Mouse (Mus musculus): Measurements from ENCODE around the gene Tagap. TPM values are rescaled to one million over a fixed set of nuclear protein-coding genes. Genes with fewer than 3 reads are reported as not detected.

The Tagap gene
- polyA plus RNA-seq, 1 experiment = 9.0 TPM

DNA sequence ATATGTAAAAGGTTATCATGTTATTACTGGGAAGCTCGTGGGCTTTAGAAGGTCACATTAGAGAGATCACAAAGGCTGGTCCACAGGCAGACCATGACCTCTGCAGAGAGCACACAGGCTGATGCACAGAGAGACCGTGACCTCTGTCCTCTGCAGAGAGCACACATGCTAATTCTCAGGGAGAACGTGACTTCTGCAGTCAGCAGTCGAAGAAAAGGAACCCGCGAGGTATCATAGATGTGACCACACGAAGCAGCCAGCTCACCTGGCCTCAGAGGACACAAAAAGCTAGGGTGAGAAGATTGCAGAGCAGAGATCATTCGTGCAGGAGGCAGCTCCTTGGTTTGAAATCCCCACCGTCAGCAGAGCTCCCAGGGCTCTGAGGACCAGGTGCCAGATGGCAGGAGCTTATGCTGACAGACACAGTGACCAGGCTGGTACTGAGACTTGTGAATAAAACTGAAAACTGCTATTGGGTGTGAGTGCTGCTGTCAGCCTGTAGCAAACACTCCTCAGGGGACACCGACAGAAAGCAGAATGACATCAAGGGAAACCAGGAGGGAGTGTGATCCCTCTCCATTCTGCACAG is 29.7 kb upstream of the Tagap start:
- H3K27ac ChIP-seq (ENCODE audit: control insufficient read depth, insufficient read depth, low read length) = no peak overlapping the region
- no peaks in the 10 kb centered on the region for H3K27me3 ChIP-seq (ENCODE audit: control insufficient read depth, insufficient read depth, low read length)
- no peak for DNase-seq
- H3K4me3 ChIP-seq (ENCODE audit: control insufficient read depth, insufficient read depth, low read length) = no peak overlapping the region
- no peak for TF ChIP-seq POLR2A (IDR thresholded peaks at IDR 0.05; ENCODE audit: control insufficient read depth, extremely low read depth, insufficient read depth, low read length, poor library complexity)
- TF ChIP-seq CTCF (IDR thresholded peaks at IDR 0.05; ENCODE audit: borderline replicate concordance, control insufficient read depth, extremely low read depth, insufficient read depth, low read length, poor library complexity) = no peak
- 68% methylated on average over 10 of the region's 10 CpGs for WGBS
- peaks cover 16% of the 10 kb centered on the region for H3K4me1 ChIP-seq (replicated peaks; ENCODE audit: control insufficient read depth, insufficient read depth, low read length)
- H3K36me3 ChIP-seq (ENCODE audit: control insufficient read depth, insufficient read depth, low read length) = no peaks in the 10 kb centered on the region

- peaks cover 18% of the 10 kb centered on the region for H3K4me1 ChIP-seq (replicated peaks; ENCODE audit: control insufficient read depth, insufficient read depth, low read length)
- 36% methylated on average over 11 of the region's 11 CpGs for WGBS
- no peaks in the 10 kb centered on the region for H3K36me3 ChIP-seq (ENCODE audit: control insufficient read depth, insufficient read depth, low read length)
- no peak overlapping the region for H3K27ac ChIP-seq (ENCODE audit: control insufficient read depth, insufficient read depth, low read length)
- peak overlapping the region; percentile 53 for H3K4me3 ChIP-seq (ENCODE audit: control insufficient read depth, insufficient read depth, low read length)
- no peaks in the 10 kb centered on the region for H3K27me3 ChIP-seq (ENCODE audit: control insufficient read depth, insufficient read depth, low read length)
- no peak for DNase-seq
- TF ChIP-seq POLR2A (IDR thresholded peaks at IDR 0.05; ENCODE audit: control insufficient read depth, extremely low read depth, insufficient read depth, low read length, poor library complexity) (no peak), CTCF (IDR thresholded peaks at IDR 0.05; ENCODE audit: borderline replicate concordance, control insufficient read depth, extremely low read depth, insufficient read depth, low read length, poor library complexity) (no peak)
Observed at GRCm38 (mm10) chr17:7897120-7897519, 28.7 kb upstream of the Tagap start.

- Histone ChIP-seq H3K4me3 (ENCODE audit: control insufficient read depth, insufficient read depth, low read length) (no peak overlapping the region), H3K27me3 (ENCODE audit: control insufficient read depth, insufficient read depth, low read length) (no peaks in the 10 kb centered on the region), H3K27ac (ENCODE audit: control insufficient read depth, insufficient read depth, low read length) (no peak overlapping the region), H3K4me1 (replicated peaks; ENCODE audit: control insufficient read depth, insufficient read depth, low read length) (peaks cover 20% of the 10 kb centered on the region), H3K36me3 (ENCODE audit: control insufficient read depth, insufficient read depth, low read length) (no peaks in the 10 kb centered on the region)
- DNase-seq = no peak
- 34% methylated on average over 4 of the region's 4 CpGs for WGBS
- TF ChIP-seq CTCF (IDR thresholded peaks at IDR 0.05; ENCODE audit: borderline replicate concordance, control insufficient read depth, extremely low read depth, insufficient read depth, low read length, poor library complexity) (no peak), POLR2A (IDR thresholded peaks at IDR 0.05; ENCODE audit: control insufficient read depth, extremely low read depth, insufficient read depth, low read length, poor library complexity) (no peak)
Observed at GRCm38 (mm10) chr17:7897756-7898155, 28.0 kb upstream of the Tagap start.

- Histone ChIP-seq H3K27me3 (ENCODE audit: control insufficient read depth, insufficient read depth, low read length) (no peaks in the 10 kb centered on the region), H3K4me1 (replicated peaks; ENCODE audit: control insufficient read depth, insufficient read depth, low read length) (peaks cover 20% of the 10 kb centered on the region), H3K27ac (ENCODE audit: control insufficient read depth, insufficient read depth, low read length) (no peak overlapping the region), H3K4me3 (ENCODE audit: control insufficient read depth, insufficient read depth, low read length) (no peak overlapping the region), H3K36me3 (ENCODE audit: control insufficient read depth, insufficient read depth, low read length) (no peaks in the 10 kb centered on the region)
- TF ChIP-seq CTCF (IDR thresholded peaks at IDR 0.05; ENCODE audit: borderline replicate concordance, control insufficient read depth, extremely low read depth, insufficient read depth, low read length, poor library complexity) (no peak), POLR2A (IDR thresholded peaks at IDR 0.05; ENCODE audit: control insufficient read depth, extremely low read depth, insufficient read depth, low read length, poor library complexity) (no peak)
- 91% methylated on average over 6 of the region's 6 CpGs for WGBS
- no peak for DNase-seq
Observed at GRCm38 (mm10) chr17:7899233-7899632, 26.6 kb upstream of the Tagap start.

- Histone ChIP-seq H3K4me3 (ENCODE audit: control insufficient read depth, insufficient read depth, low read length) (no peak overlapping the region), H3K27me3 (ENCODE audit: control insufficient read depth, insufficient read depth, low read length) (no peaks in the 10 kb centered on the region), H3K27ac (ENCODE audit: control insufficient read depth, insufficient read depth, low read length) (no peak overlapping the region), H3K4me1 (replicated peaks; ENCODE audit: control insufficient read depth, insufficient read depth, low read length) (peaks cover 20% of the 10 kb centered on the region), H3K36me3 (ENCODE audit: control insufficient read depth, insufficient read depth, low read length) (no peaks in the 10 kb centered on the region)
- WGBS = 97% methylated on average over 4 of the region's 4 CpGs
- DNase-seq = no peak
- no peak for TF ChIP-seq POLR2A (IDR thresholded peaks at IDR 0.05; ENCODE audit: control insufficient read depth, extremely low read depth, insufficient read depth, low read length, poor library complexity)
- no peak for TF ChIP-seq CTCF (IDR thresholded peaks at IDR 0.05; ENCODE audit: borderline replicate concordance, control insufficient read depth, extremely low read depth, insufficient read depth, low read length, poor library complexity)
Observed at GRCm38 (mm10) chr17:7899961-7900360, 25.8 kb upstream of the Tagap start.

- DNase-seq = no peak
- 92% methylated on average over 2 of the region's 2 CpGs for WGBS
- Histone ChIP-seq H3K4me3 (ENCODE audit: control insufficient read depth, insufficient read depth, low read length) (no peak overlapping the region), H3K4me1 (replicated peaks; ENCODE audit: control insufficient read depth, insufficient read depth, low read length) (peaks cover 14% of the 10 kb centered on the region), H3K36me3 (ENCODE audit: control insufficient read depth, insufficient read depth, low read length) (no peaks in the 10 kb centered on the region), H3K27ac (ENCODE audit: control insufficient read depth, insufficient read depth, low read length) (no peak overlapping the region), H3K27me3 (ENCODE audit: control insufficient read depth, insufficient read depth, low read length) (no peaks in the 10 kb centered on the region)
- TF ChIP-seq POLR2A (IDR thresholded peaks at IDR 0.05; ENCODE audit: control insufficient read depth, extremely low read depth, insufficient read depth, low read length, poor library complexity) = no peak
- TF ChIP-seq CTCF (IDR thresholded peaks at IDR 0.05; ENCODE audit: borderline replicate concordance, control insufficient read depth, extremely low read depth, insufficient read depth, low read length, poor library complexity) = no peak
Observed at GRCm38 (mm10) chr17:7901536-7901935, 24.3 kb upstream of the Tagap start.

- Histone ChIP-seq H3K4me1 (replicated peaks; ENCODE audit: control insufficient read depth, insufficient read depth, low read length) (peaks cover 10% of the 10 kb centered on the region), H3K36me3 (ENCODE audit: control insufficient read depth, insufficient read depth, low read length) (no peaks in the 10 kb centered on the region), H3K27me3 (ENCODE audit: control insufficient read depth, insufficient read depth, low read length) (no peaks in the 10 kb centered on the region), H3K27ac (ENCODE audit: control insufficient read depth, insufficient read depth, low read length) (no peak overlapping the region), H3K4me3 (ENCODE audit: control insufficient read depth, insufficient read depth, low read length) (no peak overlapping the region)
- WGBS = 12% methylated on average over 3 of the region's 3 CpGs
- TF ChIP-seq POLR2A (IDR thresholded peaks at IDR 0.05; ENCODE audit: control insufficient read depth, extremely low read depth, insufficient read depth, low read length, poor library complexity) (no peak), CTCF (IDR thresholded peaks at IDR 0.05; ENCODE audit: borderline replicate concordance, control insufficient read depth, extremely low read depth, insufficient read depth, low read length, poor library complexity) (no peak)
- peak; percentile 85 for DNase-seq
Observed at GRCm38 (mm10) chr17:7902362-7902761, 23.4 kb upstream of the Tagap start.

Measured in thymus, adult 2 months (tissue).